Mouse (Mus musculus): ENCODE results near the gene Msi1. TPM values are rescaled to one million over a fixed set of nuclear protein-coding genes. Genes with fewer than 3 reads are reported as not detected.
A peak's percentile ranks its signal among the peaks of the same experiment; 100 is the strongest.

The Msi1 gene
- total RNA-seq, 2 experiments from 2014 or later: 6.2 to 7.7 TPM

DNA sequence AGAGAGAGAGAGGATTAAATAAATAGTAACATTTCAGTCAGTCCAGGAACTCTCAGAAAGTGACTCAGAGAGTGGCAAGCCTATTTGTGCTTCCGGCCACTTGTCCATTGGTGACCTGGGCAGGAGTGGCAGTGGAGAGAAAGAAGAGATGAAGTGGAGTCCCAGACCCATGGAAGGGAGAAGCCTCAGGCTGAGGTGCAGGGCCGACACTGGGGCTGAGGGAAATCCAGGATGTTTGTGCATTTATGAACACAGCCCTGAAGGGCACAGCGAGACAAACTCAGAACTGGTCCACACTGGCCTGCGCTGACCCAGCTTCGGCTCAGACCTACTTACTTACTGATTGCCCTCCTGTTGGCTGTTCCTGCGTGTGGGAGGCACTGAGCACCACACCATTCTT, 40.4 kb downstream of the Msi1 start:
- DNase-seq: no peak

DNA sequence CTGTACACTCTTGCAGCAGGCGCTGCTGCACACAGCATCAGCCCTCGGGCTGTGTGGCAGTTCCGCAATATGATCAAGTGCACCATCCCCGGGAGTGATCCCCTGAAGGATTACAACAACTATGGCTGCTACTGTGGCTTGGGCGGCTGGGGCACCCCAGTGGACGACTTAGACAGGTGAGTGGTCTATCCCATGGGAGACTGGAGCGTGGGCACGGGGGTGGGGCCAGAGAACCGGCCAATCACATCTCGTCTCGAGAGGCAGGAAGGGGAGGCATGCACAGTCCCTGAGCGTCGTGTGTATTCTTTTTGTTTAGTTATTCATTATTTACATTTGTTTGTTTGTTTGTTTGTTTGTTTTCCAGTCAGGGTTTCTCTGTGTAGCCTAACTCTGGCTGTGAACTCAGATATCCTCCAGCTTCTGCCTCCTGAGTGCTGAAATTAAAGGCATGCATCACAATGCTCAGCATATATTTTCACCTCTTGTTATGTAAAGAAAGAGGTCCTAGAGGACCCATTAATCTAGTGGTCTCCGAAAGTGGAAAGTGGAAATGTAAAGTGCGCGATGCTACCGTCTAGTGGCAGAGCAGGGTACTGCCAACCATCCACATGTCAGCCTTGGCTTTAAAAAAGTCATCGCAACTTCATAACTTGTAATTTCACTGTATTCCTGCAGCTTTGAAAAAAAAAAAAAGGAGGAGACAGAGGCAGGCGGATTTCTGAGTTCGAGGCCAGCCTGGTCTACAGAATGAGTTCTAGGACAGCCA, 41.5 kb downstream of the Msi1 start:
- DNase-seq: peak; percentile 70

DNA sequence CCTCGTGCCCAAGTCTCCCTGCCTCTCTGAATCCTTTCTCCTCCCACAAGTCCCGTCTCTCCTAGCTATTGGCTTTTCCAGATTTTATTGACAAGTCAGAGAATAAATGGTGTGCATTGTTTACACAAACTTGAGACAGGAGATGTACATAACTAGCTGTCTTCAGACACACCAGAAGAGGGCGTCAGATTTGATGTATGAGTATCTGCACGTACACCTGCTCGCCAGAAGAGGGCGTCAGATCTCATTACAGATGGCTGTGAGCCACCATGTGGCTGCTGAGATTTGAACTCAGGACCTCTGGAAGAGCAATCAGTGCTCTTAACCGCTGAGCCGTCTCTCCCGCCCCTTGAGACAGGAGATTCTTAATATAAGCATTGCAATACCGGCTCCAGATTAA, 43.8 kb downstream of the Msi1 start:
- no peak for DNase-seq

DNA sequence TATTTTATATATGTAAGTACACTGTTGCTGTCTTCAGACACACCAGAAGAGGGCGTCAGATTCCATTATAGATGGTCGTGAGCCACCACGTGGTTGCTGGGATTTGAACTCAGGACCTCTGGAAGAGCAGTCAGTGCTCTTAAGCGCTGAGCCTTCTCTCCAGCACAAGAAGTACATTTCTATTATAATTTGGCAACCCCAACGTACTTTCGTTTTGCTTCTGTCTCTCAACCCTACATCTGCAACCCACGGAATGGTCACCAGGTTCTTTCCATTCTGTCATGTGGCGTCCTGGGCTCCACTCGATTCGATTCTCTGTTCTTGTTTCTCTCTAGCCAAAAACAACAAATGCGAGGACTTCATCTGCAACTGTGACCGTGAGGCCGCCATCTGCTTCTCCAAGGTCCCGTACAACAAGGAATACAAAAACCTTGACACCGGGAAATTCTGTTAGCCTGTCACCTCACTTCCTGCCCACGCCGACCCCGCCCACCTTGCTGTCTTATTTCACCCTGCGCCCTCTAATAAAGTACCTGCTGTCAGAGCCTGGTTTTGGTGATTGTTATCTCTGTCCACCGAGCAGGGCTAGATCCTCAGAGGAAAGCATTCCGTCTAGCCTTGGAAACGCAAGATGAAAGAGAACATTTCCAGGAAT, 44.9 kb downstream of the Msi1 start:
- no peak for DNase-seq

DNA sequence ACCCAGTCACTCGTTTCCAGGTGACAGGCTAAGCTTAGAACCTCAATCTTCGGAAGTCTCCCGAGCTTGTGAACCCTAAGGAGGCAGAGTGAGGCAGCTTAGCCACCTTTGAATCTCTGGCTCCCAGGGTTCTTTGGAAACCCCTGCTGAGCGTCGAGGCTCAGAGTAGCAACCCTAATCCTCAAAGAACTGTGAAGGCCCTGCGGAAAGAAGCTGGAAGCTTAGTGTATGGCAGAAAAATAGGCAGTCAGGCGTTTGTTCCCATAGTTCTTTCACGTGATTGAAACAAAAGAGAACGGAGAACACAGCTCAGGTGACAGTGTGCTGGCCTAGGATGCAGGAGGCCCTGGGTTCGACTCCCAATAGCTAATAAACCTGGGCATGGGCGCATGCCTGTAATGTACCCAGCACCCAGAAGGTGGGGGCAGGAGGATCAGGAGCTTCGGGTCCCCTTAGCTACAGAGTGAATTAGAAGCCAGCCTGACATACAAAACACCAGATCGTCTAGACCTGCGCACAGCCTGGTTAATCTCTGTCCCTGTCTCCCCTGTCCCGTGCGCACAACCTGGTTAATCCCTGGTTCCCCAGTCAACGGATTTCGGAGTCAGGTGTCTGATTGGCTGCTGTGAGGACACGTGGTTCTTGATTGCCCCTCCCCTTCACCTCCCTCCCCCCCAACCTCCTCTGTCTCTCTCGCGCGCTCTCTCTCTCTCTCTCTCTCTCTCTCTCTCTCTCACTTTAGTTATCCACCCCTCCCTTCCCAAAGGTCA, 46.1 kb downstream of the Msi1 start:
- DNase-seq: peak; percentile 46

DNA sequence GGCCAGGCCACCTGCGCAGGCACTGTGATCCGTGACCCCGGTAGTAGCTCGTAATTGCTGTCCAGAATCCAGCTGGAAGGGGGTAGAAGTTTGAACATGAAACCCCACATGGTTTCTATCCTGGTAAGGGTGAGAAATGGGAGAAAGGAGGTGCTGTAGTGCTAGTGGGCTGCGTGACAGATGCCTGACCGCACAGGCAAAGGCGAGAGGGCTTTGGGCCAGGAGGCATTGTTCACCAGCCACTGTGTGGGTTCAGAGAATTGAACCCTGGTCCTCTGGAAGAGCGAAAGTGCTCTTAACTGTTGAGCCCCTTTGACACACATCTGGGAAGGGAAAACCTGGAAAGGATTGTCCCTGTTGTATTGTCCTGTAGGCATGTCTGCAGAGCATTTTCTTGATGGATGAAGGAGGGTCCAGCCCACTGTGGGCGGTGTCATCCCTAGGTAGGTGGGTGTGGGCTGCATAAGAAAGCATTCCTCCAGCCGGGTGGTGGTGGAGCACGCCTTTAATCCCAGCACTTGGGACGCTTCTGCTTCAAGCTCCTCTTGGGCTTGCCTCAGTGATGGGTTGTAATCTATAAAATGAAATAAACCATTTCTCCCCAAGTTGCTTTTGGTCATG, 46.8 kb downstream of the Msi1 start:
- no peak for DNase-seq

DNA sequence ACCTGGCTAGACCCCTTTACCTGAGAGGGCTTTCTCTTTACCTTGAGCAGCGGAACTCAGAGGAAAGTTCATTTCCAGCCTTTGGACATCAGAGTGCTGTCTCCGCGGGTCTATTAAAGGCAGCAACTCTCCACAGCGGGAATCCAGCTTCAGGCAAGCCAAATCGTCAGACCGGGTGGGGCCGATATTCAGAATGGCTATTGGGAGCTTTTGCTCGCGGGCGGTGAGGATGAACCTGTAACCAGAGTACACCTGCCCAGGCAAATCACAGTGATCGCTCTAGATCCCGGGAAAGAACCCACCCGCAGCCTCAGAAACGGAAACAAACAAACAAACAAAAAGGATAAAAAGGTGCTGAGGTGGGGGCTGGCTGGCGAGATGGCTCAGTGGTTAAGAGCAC, 50.2 kb downstream of the Msi1 start:
- DNase-seq: no peak

DNA sequence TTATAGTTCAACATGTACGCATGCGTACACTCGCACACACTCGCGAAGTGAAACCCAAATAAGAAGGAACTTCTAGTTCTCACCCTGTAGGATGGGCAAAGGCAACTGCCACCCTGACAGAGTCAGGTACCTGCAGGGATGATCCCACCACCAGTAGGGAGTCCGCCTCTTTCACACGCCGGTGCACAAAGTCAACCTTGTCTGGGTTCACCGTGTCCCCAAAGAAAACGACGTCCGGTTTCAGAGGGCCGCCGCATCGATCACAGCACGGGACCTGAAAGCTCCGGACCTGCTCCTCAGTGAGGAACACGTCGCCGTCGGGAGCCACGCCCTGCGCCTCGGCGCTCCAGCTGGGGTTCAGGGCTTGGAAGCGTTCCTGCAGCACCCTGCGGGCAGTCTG, 50.7 kb downstream of the Msi1 start:
- no peak for DNase-seq

DNA sequence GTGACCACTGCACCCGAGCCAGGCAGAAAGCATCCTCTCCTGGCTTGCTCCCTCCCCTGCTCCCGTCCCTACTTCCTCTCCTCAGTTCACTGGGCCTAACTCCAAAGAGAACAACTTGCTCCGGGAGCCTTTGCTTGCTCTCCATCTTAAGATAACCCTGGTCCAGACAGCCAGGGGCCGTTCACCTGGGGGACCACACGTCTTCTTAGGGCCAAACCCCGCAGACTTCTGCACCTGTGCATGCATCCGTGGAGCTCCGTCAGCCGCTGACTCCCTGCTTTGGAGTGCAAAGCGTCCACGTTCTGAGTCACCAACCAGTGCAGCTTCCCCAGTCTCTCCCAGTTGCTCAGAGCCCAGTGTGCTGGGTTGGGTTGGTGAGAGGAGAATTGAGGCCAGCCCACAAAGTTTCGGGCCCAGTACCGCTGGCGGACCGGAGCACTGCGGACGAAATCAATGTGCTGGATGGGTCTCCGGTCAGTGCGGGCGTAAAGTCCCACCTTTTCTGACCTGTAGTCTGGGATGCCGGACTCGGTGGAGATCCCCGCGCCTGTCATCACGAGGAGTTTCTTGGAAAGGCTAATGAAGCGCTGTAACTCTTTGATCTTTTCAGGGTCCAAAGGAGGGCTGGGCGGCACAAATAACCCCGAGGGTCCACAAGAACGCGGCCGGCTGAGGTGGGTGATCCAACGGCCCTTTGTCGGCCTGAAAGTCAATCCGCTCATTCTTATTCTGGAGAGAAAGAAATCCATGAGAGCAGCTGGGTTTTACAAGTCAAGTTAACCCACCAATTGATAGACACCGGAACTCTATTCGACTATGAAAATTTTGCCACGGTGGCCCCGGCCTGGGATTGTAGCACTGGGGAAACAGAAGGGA, 53.2 kb downstream of the Msi1 start:
- DNase-seq: no peak

DNA sequence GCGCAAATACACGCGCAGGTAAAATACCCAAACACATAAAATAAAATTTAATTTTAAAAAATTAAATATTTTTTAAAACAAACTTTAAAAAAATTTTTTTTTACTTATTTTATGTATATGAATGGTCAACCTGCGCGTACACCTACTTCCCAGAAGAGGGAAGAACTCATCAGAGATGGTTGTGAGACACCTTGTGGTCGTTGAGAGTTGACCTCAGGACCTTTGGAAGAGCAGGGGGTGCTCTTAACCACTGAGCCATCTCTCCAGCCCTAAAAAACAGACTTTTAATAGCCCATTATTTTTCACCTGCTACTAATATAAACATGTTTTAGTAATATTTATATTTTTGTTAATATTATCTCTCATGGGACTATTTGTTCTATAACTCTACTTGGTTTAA, 54.0 kb downstream of the Msi1 start:
- DNase-seq: no peak

DNA sequence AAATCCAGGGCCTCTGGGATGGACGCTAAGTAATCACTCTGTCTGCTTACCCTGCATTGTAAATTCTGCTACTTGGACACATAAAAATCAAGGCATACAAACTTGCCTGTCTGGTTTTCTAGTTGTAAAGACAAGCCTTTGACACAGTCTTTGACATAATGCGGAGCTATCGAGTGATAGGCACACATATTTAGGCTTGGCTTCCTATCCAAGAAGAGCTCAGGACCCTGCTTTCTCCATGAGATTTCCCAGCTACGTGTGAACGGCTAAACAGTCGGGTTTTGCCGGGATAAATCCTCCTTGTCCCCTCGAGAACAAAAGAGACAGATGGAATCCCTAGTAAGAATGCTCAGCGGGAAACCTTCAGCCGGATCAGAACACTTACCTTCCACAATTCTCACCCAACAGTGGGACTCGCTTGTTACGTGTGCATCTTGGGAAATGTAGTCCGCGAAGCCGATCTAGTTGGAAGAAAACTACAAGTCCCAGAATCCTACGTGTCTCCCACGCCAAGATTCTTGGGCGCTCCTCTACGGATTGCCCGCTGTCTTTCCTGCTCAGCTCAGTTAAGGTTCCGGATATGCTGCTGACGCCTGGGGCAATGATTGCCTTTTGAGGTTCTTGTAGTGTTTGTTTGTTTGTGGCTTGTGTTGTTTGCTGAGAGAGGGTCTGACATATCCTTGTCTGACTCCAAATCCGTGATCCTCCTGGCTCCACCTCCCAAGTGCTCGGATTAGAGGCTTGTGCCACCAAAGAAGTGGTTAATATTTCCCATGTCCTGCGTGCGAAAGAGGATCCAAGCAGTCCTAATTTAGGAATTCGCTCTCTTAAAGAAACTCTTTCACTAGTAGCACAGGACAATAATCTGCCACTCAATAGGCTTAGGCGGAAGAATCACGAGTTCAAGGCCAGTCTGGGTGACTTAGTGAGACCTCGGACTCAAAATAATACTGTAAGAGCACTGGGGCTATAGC, 54.8 kb downstream of the Msi1 start, which contains the start of gene Sirt4:
Sirt4 (minus strand) TSS at position 779 of the 974 bp plus-strand sequence.
- DNase-seq: peak; percentile 82

DNA sequence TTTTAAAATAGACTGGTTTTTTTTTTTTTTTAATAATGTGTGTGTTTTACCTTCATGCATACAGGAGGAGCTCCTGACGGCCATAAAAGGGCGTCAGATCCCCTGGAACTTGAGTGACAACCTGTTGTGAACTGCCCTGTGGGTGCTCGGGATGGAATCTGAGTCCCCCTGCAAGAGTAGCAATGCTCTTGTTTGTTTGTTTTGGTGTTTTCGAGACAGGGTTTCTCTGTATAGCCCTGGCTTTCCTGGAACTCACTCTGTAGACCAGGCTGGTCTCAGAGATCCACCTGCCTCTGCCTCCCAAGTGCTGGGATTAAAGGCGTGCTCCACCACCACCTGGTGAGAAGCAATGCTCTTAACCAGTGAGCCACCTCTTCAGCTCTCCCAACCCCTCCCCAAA, 55.6 kb downstream of the Msi1 start:
- no peak for DNase-seq

DNA sequence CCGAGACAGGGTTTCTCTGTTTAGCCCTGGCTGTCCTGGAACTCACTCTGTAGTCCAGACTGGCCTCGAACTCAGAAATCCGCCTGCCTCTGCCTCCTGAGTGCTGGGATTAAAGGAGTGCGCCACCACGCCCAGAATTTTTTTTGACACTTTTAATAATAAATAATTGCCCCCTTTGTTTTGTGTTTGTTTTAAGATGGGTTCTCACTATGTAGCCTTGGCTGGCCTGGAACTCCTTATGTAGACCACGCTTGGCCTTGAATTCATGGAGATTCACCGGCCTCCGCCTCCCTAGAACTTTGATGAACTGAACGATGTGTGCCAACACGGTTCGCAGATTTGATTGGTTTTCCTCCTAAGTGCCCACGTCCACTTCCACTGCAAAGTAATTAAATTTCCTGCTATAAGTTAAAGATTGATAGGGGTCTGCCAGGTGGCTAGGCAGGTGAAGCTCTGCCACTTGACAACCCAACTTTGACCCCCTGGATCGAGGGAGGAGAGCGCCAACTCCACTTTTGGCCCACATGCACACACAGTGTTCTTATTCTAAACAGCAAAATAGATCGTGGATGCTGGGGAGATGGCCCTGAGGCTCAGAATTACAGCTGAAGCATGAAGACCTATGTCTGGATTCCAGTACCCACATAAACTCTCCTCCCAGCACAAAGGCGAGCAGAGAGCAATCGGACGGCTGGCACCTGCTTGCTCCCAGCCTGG, 56.2 kb downstream of the Msi1 start:
- no peak for DNase-seq

DNA sequence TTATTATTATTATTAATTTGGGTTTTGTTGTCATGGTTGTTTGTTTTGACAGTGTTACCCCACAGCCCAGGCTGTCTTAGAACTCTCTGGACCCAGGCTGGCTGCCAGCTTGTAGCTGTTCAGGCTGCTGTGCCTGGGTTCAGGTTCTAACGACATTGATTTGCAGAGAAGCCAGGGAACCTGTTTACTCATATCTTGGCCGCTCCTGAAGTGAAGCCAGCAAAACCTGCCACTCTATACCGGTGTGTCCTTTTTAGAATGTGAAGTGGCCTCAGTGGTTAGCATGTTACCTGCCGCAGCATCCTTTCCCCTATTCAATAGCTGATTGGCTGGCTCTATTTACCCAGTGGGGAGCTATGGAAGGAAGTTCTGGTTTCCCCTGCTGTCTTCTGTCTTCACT, 57.3 kb downstream of the Msi1 start:
- no peak for DNase-seq

DNA sequence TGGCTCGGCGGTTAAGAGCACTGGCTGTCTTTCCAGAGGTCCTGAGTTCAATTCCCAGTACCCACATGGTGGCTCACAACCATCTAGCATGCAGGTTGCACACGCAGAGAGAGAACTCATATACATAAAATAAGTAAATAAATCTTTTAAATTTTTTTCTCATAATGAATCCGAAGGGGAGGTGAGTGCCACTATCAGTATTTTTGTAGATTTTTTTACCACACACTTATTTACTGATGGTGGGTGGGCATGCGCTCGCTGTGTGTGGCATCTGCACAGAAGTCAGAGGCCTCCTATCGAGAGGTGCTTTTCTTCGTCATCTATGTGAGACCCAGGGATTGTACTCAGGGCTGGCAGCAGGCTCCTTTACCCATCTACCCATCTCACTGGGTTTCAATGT, 58.0 kb downstream of the Msi1 start:
- DNase-seq: no peak

DNA sequence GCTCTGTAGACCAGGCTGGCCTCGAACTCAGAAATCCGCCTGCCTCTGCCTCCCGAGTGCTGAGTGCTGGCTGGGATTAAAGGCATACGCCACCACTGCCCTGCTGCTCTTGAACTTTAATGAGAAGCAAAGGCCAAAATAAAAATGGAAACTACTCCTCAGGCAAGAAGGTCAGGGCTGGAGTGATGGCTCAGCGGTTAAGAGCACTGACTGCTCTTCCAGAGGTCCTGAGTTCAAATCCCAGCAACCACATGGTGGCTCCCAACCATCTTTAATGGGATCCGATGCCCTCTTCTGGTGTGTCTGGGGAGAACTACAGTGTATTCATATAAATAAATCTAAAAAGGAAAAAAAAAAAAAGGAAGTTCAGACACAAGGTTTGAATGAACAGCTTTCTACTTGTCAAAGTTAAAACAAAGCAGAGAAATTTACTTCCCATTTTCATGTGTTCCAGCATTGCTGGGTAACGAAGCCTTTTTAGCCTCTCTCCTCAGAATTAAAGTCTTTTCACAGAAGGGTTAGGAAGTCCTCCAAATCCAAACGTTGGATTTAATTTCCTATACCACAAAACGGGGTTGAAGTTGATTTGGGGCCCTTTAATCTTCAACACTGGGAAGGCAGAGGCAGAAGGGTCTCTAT, 58.7 kb downstream of the Msi1 start:
- DNase-seq: no peak

DNA sequence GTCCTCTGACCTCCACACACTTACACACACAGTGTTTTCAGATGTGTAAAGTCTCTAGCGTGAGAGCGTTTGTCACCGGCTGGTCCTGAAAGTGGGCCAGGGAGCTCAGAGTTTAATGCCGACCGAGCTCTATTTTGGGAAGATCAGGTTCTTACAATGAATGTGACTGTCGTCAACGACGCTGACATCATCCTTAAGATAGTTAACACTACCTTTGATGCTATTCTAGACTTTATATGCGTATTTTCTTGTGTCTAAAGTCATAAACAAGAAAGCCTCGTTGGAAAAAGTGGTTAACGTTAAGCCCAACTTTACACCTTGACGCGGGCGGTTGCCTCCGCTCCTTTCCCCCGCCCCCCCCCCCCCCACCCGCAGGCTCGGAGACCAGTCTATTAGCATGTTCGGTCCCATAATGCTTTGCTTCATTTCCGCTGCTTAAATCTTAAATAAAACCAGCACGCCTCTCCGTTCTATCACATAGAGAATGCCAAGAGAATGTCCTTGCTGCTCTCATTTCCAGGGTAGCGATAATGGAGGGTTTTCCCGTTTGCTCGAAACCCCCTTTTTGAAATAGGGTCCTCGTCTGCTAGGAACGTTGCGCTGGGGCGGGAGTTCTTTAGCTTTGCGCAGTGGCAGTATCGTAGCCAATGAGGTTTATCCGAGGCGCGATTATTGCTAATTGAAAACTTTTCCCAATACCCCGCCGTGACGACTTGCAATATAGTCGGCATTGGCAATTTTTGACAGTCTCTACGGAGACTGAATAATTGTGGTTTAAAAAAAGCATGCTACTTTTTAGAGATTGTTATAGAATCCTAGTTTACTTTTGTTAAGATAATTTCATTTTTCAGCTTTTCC, 59.7 kb downstream of the Msi1 start:
- DNase-seq: peak; percentile 82

Measured in heart, postnatal 4 days (tissue).